Mouse (Mus musculus) myocyte (in vitro differentiated cells): Measurements from ENCODE around the gene Crct1.

Experiments
- E2F4 ChIP-seq: IDR thresholded peaks from one replicate; pipeline ENCODE4 v1.6.1; 2011; ENCODE audit warnings: mild to moderate bottlenecking, control low read depth, moderate library complexity; ENCODE audit not compliant: insufficient read depth
- MAX ChIP-seq: IDR thresholded peaks from one replicate; pipeline ENCODE4 v1.6.1; 2011; ENCODE audit warnings: low read depth, mild to moderate bottlenecking, control low read depth
- POLR2A ChIP-seq: IDR thresholded peaks from one replicate; pipeline ENCODE4 v1.6.1; 2011; ENCODE audit warnings: low read depth, mild to moderate bottlenecking, control low read depth, moderate library complexity; ENCODE audit not compliant: insufficient read length
- POLR2AphosphoS2 ChIP-seq: IDR thresholded peaks from one replicate; pipeline ENCODE4 v1.6.1; 2011; ENCODE audit warnings: low read depth, control low read depth; ENCODE audit not compliant: insufficient read length
- REST ChIP-seq: IDR thresholded peaks from one replicate; pipeline ENCODE4 v1.6.1; 2011; ENCODE audit warnings: mild to moderate bottlenecking, control low read depth, moderate library complexity; ENCODE audit not compliant: insufficient read depth, insufficient read length
- USF1 ChIP-seq: IDR thresholded peaks from one replicate; pipeline ENCODE4 v1.6.1; 2011; ENCODE audit warnings: low read depth, mild to moderate bottlenecking, control low read depth, moderate library complexity

- TF ChIP-seq POLR2A (no peak), MAX (no peak), POLR2AphosphoS2 (no peak), USF1 (no peak), E2F4 (no peak), REST (no peak)
Observed at GRCm38 (mm10) chr3:93000621-93001020, 14.9 kb downstream of the Crct1 start.
